Mouse (Mus musculus) thymus, adult 18-20 months (tissue): ENCODE results near the gene Mrps7.

ENCODE experiments used
- DNase-seq, 2 experiments: peaks; one replicate each; pipeline ENCODE4 v3.0.0; 2022; ENCODE audit warnings: mixed read lengths in 2 of 2

Mrps7 gene

GRCm38 (mm10) chr11:115653194-115653593 is 49.5 kb downstream of the Mrps7 start:
- DNase-seq: no peak

GRCm38 (mm10) chr11:115654128-115654527 is 50.4 kb downstream of the Mrps7 start:
- DNase-seq: no peak
